Mouse (Mus musculus) testis, postnatal 10 days (tissue): ENCODE results near the gene Tmcc1.
"Not testable (repeated sequence)": the region's sequence is repeated elsewhere in the genome, so short reads cannot be mapped to it uniquely, and the experiment has no call there.

ENCODE experiments used
- DNase-seq: peaks from one replicate; pipeline ENCODE4 v3.0.0; 2021; ENCODE audit warnings: low spot score

Tmcc1 gene

DNA sequence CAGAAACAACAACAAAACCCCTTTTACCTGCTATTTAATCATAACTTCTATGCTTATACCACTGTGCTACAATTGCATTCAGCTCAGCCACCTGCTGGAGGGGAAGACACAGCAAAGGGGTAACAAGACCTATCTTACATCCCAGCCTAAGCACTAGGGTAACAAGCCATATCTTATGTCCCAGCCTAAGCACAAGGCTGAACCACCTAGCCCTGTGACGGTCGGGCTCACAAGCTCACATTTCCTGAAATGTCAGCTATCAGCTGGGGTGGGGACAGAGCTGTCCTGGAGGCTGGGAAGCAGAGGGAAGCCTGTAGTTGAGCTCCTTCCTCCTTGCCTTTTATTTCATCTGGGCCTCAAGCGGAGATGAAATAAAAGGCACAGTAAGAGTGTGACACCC lies 115.7 kb downstream of the Tmcc1 start:
- no peak for DNase-seq

DNA sequence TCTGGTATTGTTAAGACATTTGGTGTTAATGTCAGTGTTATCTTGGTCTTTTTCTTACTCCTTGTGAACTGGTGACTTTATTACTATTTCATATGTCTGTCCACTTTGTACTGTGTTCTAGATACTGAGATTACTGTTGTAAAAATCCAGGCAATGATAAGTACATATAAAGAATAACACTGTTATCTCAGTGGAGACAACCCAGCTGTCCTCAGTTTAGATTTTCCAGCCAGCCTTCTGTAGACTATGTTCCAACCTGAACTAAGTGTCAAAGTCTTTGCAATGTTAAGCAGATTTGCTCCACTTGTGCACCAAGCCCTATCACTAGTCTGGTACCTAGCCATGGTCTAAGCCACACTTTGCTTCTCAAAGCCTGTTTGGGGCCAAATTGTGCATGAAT lies 118.4 kb downstream of the Tmcc1 start:
- no peak for DNase-seq

DNA sequence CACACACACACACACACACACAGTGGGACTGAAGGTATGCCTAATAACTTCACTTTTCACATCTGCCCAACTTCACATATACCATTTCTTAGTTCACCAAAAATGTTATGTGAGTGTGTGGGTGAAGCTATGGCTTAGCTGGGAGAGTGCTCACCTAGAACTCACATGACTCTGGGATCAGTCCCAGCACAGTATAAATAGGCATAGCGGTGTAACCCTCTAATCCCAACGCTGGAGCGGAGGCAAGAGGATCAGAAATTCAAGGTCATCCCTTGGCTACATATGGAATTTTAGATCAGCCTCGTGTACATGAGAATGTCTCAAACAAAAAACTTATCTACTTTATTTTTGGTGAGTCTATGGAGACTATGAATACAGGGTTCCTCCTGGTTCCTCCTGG lies 119.7 kb downstream of the Tmcc1 start:
- no peak for DNase-seq

DNA sequence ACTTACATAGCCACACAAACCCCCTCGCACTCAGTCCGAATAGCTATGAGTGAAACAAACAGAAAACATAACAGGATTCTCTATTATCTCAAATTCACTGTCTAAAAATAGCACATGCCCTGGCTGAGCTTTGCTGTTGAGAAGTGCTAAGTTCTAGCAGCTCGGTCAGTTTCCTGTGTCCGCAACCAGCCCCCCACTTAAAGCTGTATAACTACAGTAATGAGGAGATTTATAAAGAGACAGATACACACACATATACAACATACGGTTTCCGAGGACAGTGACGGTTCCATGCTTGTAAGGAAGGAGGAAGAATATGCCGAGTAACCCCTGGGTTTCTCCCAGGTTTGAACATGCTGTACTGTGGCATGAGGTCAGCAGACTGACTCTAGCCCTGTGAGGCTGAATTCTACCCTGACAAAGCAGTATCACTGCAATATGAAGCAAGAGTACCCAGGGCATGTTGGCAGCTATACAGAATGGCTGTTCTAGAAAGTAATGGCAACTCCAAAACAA lies 120.5 kb downstream of the Tmcc1 start:
- peak; percentile 44 for DNase-seq

DNA sequence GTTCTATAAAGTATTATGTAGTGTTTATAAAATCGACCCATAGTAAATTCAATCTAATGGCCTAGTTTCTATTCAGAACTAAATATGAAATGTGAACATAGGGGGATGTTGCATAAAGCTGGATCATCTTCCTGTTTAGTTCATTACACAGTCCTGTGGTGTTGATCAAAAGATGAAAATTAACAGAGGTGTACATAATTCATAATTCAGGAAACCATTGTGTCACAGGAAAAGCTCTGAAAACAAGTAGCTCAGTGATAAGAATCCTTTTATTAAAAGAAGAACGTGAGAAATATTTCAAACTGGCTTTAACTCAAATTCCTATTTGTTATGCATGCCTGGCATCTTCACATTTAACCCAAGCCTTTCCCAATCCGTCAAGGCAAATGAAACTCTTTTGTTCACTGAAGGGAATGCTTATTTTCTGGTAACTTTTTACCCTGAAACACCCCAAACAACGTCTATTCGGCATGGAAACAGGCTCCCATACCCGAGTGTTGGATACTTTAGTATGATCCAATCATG lies 121.0 kb downstream of the Tmcc1 start:
- DNase-seq, result no peak

DNA sequence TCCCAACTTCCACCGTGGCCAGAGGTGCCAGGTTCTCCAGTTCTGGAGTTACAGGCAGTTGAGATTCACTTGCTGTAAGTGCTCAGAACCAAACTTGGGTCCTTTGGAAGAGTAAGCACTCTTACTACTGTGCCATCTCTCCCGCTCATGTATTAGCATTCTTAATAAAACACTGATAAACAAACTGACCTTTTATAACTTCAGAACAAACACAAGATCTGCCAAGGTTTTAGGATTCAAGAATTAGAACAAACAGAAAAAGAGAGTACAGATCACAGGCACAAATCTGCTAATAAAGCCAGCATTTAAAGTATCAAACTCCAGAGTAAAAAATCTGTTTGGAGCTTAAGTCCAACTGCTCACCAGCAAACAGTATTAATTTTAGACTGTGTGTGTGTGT lies 121.5 kb downstream of the Tmcc1 start:
- DNase-seq, result no peak

DNA sequence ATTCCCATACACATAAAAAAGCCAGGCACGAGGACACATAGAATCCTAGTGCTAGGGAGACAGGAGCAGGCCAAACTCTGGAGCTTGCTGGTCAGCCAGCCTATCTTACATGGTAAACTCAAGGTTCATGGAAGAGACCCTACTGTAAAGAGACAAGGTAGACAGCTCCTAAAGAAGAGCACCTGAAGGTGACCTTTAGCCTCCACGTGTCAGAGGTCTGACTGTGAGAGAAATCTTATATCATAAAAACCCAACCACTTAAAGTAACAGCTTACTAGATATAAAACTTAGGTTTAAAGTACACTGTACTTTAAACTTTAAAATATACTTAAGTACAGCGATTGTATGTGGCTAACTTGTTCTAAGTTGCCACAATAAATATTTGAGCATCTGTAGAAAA lies 122.7 kb downstream of the Tmcc1 start:
- DNase-seq, result no peak

DNA sequence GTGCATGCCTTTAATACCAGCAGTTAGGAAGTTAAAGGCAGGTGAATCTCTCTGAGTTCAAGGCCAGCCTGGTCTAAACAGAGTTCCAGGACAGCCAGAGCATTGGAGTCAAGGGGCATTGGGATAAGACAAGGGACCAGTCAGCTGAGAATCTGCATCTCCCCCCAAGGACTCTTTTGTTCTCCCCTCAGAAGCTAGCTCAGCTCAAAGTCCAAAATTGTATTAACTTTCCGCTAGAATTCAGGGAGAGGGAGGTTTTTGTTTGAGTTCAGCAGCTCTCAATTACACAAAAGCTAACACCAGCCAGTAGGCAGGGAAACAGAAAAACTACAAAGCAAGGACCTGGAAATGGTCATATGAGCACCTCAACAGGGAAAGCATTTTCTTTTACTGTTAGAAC lies 129.8 kb downstream of the Tmcc1 start:
- no peak for DNase-seq

DNA sequence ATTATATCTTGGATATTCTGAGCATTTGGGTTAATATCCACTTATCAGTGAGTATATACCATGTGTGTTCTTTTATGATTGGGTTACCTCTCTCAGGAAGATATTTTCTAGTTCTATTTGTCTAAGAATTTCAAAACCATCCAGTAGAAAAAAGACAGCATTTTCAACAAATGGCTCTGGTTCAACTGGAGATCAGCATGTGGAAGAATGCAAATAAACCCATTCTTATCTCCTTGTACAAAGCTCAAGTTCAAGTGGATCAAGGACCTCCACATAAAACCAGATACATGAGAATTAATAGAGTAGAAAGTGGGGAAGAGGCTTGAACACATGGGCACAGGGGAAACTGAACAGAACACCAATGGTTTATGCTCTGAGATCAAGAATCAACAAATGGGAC lies 133.7 kb downstream of the Tmcc1 start:
- not testable (repeated sequence) for DNase-seq

DNA sequence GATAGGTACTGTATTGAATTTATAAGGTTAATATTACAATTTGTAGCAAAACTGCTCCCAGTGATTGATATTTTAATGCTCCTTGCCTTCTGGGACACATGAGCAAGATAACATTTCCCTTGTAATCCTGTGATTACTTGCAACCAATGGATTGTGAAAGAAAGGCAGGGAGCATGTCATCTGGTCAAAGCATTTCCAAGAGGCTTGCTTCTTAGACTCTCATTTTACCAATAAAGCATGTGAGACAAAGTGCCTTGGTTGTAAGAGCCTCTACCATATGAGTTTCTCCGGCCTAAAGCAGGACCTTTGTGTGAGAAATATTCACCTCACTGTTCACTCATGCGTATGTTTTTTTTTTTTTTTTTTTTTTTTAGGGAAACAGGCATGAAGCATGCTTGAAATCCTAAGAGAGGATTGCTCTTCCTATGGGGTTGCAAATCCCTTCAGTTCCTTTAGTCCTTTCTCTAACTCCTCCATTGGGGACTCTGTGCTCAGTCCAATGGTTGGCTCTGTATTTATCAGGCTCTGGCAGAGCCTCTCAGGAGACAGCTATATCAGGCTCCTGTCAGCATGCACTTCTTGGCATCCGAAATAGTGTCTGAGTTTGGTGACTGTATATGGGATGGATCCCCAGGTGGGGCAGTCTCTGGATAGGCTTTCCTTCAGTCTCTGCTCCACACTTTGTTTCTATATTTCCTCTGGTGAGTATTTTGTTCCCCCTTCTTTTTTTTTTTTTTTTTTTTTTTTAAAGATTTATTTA lies 134.6 kb downstream of the Tmcc1 start:
- DNase-seq, result no peak

DNA sequence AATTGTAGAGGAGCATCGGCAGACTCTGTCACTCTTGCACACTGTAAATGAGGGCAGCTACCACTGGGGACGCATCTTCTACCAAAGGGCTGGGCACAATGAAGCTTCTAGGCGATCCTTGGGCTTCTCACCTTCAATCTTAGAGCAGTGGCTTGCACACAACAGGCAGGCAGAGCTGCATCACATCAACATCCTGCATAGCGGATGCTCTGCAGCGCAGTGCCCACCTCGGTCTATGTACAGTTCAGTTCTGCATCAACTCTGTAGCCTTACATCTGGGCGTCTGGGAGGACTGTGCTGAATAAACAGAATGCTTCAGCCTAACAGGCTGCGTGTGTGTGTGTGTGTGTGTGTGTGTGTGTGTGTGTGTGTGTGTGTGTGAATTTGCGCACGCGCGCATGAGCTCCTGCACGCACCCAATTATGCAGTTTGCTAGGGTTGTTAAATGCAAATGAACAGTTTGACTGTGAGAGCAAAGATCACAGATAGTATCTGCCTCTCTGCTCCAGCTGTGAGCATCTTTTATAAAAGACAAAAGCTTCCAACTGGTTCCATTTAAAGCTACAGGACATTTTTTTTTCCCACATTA lies 136.5 kb downstream of the Tmcc1 start:
- DNase-seq, result peak; percentile 43

DNA sequence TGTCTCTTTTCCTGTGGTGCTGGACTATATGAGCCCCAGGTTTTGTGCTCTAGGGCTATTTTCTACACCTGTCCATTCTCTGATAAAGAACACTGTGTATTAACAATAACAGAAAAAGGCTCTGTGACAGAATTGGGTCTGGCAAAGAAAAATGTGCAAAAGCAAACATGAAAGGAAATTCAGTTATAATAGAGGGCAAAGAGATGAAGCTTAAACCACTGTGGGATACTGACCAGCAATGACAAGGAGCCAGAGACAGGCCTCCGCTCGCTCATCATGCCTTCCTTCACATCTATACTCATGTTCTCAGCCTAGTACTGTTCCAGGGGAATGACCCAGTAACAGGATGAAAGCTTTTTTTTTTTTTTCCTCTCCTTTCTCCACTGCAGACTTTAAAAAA lies 137.5 kb downstream of the Tmcc1 start:
- no peak for DNase-seq

DNA sequence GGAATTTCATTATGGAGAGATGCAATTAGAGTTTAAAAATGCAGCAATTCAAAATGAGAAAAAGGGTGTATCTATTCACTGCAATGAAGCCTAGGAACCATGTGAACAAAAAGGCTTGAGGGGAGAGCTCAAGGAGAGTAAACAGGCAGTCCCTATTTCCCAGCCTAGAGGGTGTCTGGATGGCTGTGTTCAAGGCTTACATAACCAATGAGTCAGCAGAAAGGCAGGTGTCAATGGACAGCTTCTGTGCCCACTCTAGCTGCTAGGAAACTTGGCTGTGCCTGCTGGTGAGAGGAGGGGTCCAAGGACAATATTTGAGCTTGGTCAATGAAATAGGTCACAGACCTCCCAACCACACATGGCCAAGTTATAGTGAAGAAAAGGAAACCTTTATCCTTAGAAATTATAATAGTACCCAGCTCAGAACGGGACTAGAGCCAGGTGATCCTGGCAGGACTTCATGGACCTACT lies 138.2 kb downstream of the Tmcc1 start:
- DNase-seq, result peak; percentile 44

DNA sequence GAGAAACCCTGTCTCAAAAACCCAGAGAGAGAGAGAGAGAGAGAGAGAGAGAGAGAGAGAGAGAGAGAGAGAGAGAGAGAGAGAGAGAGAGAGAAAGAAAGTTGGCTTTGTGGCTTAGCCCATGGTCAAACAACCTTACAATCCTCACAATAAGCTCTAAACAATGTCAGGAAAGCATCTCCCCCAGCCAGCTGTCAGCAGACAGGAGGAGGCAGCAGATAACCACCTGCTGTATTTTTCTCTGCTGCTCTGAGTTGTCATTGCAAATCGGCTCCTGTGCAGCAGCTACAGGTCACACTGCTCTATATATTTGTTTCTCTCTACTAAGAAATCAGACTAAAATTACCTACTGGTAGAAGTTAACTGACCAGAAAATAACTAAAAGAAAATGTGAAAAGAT lies 145.4 kb downstream of the Tmcc1 start:
- DNase-seq, result no peak

DNA sequence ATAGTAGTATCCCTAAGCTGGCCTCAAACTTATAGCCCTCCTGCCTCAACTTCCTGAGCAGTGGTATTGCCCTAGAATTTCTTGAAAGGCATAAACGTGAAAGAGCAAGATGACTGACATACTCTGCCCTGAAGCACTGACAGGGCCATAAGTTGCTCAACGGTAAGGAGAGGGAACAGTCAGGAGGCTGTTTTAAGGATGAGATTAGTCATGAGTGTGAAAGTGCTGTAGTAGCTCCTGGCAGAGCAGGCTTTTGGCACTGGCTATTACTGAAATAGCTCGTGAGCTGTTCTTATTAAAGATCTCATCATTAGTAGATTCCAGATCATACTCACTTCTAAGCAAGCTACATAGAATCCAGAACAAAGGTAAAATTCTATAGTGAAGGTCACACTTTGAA lies 145.9 kb downstream of the Tmcc1 start:
- no peak for DNase-seq

DNA sequence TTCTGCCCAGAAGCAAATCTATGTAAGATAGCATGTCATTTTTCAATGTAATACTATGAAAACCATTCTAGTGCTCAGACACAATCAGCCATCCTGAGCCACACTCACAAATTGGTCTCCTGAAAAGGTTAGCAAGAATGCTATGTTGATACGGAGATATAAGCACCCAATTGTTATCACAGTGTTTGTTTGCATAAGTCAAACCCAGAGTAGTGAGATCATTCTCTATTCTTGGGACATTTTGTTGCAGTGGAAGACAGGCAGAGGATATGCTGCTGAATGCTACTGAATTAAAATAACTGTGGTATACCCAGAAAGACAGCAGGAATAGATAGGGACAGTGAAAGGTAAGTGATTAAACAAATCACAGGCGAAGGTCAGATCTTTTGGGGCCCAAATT lies 149.2 kb downstream of the Tmcc1 start:
- DNase-seq, result no peak

DNA sequence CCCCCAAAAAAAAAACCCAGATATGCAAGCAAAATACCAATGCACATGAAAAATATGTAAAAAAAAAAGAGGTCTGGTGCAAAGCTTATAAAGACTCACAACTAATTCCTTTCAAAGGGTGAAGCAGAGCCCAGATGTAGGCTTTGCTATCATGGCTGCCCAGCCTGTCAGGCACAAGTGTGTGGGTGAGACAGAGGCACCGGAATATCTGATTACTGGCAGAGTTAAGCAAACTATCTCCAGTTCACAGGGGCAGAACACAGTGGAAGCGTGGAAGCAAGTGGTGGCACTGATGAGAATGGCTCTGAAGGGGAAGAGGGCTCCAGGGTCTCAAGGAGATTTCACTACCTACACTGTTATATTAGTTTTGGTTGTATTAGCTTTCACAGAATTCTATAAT lies 155.1 kb downstream of the Tmcc1 start:
- DNase-seq, result no peak

DNA sequence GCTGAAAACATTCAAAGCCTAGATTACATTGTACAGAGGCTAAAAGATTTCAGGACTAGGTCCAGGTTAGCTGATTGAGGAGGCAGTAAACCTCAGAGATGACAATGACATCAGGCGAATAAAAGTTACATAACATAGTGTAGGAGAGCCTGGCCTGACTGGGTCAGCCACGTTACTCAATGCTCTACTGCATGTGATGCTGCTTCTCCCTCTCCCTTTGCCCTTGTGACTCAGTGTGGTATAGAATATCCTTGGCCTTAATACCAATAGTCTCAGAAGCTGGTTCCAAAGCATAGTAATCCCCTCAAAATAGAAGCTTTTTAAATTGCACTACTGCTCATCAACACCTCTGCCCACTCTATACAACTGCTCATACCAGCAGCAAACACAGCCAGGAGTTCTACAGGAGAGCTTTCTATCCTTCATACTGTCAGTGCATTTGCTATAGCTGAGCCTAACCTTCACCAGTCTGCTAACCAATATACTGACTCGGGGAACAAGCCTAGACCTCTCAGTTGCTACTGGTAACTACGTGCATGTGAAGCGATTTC lies 155.9 kb downstream of the Tmcc1 start:
- DNase-seq, result no peak

DNA sequence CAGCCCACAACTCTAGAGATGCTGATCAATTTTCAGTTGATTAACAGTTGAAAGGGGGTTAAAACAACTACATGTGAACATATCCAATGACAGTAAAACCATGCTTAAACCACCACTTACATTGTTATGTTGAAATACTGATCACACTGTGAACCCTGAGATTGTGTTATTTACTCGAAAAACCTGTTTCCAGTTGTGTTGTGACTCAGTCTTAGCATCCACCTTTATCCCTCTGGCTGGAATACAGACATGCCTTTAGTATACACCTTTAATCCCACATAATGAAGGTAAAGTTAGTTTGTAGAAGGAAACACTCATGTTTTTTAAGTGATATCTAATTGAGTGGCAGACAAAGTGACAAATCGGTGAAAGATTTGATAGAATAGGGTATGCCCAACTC lies 156.7 kb downstream of the Tmcc1 start:
- DNase-seq, result no peak

DNA sequence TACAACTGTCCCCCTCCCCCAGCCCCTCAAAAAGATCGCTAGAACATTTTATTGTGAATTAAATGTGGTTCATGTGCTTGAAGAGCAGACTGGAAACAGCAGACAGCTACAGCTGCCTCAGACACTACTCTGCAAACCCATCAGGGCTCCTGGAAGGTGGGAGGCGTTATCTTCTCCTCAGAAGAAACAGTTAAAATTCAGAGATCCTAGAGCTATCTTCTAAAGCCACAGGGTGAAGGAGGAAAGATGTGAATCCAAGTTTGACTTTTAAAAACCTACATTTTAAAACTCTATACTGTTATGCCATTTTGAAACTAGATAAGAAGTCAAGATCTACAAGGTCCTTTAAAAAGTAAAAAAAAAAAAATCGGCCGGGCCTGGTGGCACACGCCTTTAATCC lies 162.2 kb downstream of the Tmcc1 start:
- DNase-seq, result no peak

DNA sequence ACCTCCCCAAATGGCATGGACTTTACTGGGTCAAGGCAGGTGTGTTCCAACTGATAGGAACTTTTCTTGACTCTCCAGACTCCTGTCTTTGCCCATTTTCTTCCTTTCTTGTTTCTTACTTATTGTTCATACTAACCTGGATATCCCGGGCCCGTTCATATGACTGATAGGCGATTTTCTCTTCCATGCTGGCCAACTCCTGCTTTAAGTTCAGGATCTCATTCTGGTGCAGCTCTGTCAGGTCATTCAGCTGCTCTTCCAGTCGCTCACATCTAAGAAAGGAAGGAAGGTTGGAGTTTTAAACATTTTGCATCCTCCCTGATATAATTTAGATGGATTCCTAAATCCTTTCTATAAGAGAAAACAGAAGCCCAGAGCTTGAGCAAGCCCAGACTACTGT lies 168.6 kb downstream of the Tmcc1 start:
- no peak for DNase-seq

DNA sequence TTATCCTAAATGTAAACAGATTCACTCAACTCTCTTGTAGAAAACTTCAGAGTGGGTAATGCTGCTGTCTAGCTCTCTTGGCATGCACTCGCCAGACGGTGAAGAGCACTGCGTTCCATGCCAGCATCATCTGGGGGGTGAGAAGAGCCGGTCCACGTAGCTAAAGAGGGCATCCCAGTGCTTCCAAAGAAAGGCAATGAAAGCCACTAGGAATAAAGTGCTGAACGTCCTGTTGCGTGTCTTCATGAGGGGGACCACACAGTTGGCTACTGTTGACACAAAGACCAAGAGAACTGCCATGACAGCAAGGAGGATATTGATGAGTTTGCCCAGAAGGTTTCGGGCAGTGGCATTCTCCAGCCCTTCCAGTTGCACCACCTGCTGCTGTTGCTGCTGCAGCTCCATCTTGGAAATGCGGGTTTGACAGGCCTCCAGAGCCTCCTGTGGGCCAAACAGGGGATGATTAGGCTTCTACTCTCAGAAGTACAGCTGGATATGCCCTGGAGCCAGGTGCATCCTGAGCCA lies 171.3 kb downstream of the Tmcc1 start:
- DNase-seq, result no peak

DNA sequence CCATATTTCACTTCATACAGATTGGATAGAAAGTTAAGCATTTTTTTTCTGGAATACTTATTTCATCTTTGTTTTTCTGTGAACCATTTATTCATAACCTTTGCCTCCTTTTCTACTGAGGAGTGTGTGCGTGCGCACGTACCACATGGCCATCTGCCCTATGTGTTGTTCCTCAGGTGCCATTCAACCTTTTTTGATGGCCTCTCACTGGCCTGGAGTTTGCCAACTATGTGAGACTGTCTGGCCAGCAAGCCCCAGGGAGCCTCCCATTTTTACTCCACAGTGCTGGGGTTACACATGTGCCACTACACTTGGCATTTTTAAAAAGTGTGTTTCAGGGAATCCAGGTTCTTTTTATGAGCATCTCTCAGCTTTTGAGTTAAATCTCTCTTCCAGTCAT lies 177.4 kb downstream of the Tmcc1 start:
- DNase-seq, result no peak
